Mouse (Mus musculus): Measurements from ENCODE around the gene Krt1. TPM values are rescaled to one million over a fixed set of nuclear protein-coding genes. Genes with fewer than 3 reads are reported as not detected.

Krt1 gene
- polyA plus RNA-seq, 1 experiment, result not detected

GRCm38 (mm10) chr15:101860421-101861130, 10.0 kb upstream of the Krt1 start:
- no peak overlapping the region for H3K27ac ChIP-seq (ENCODE audit: control insufficient read depth, insufficient read depth, low read depth, low read length, poor library complexity)
- H3K4me3 ChIP-seq (replicated peaks; ENCODE audit: control insufficient read depth, low read depth, low read length), result no peak overlapping the region
- WGBS, result 54% methylated on average over 13 of the region's 13 CpGs
- no peaks in the 10 kb centered on the region for H3K4me1 ChIP-seq (ENCODE audit: control insufficient read depth, insufficient read depth, low read length)
- TF ChIP-seq CTCF (IDR thresholded peaks at IDR 0.05; ENCODE audit: control insufficient read depth, insufficient read depth, low read length), result no peak
- TF ChIP-seq POLR2A (IDR thresholded peaks at IDR 0.05; ENCODE audit: borderline replicate concordance, control insufficient read depth, low read depth, low read length), result no peak

GRCm38 (mm10) chr15:101859735-101860170, 9.2 kb upstream of the Krt1 start:
- WGBS, result 2% methylated on average over 33 of the region's 33 CpGs
- no peak overlapping the region for H3K4me3 ChIP-seq (replicated peaks; ENCODE audit: control insufficient read depth, low read depth, low read length)
- H3K4me1 ChIP-seq (ENCODE audit: control insufficient read depth, insufficient read depth, low read length), result no peaks in the 10 kb centered on the region
- H3K27ac ChIP-seq (ENCODE audit: control insufficient read depth, insufficient read depth, low read depth, low read length, poor library complexity), result no peak overlapping the region
- TF ChIP-seq CTCF (IDR thresholded peaks at IDR 0.05; ENCODE audit: control insufficient read depth, insufficient read depth, low read length), result no peak
- TF ChIP-seq POLR2A (IDR thresholded peaks at IDR 0.05; ENCODE audit: borderline replicate concordance, control insufficient read depth, low read depth, low read length), result no peak

GRCm38 (mm10) chr15:101858673-101859425, 8.3 kb upstream of the Krt1 start:
- Histone ChIP-seq H3K4me1 (ENCODE audit: control insufficient read depth, insufficient read depth, low read length) (no peaks in the 10 kb centered on the region), H3K4me3 (replicated peaks; ENCODE audit: control insufficient read depth, low read depth, low read length) (no peak overlapping the region), H3K27ac (ENCODE audit: control insufficient read depth, insufficient read depth, low read depth, low read length, poor library complexity) (no peak overlapping the region)
- WGBS, result 29% methylated on average over 11 of the region's 11 CpGs
- TF ChIP-seq POLR2A (IDR thresholded peaks at IDR 0.05; ENCODE audit: borderline replicate concordance, control insufficient read depth, low read depth, low read length) (no peak), CTCF (IDR thresholded peaks at IDR 0.05; ENCODE audit: control insufficient read depth, insufficient read depth, low read length) (no peak)

GRCm38 (mm10) chr15:101856696-101857095, 6.1 kb upstream of the Krt1 start:
- Histone ChIP-seq H3K4me1 (ENCODE audit: control insufficient read depth, insufficient read depth, low read length) (no peaks in the 10 kb centered on the region), H3K27ac (ENCODE audit: control insufficient read depth, insufficient read depth, low read depth, low read length, poor library complexity) (no peak overlapping the region), H3K4me3 (replicated peaks; ENCODE audit: control insufficient read depth, low read depth, low read length) (no peak overlapping the region)
- WGBS, result 71% methylated on average over 5 of the region's 5 CpGs
- no peak for TF ChIP-seq CTCF (IDR thresholded peaks at IDR 0.05; ENCODE audit: control insufficient read depth, insufficient read depth, low read length)
- no peak for TF ChIP-seq POLR2A (IDR thresholded peaks at IDR 0.05; ENCODE audit: borderline replicate concordance, control insufficient read depth, low read depth, low read length)

GRCm38 (mm10) chr15:101855732-101856131, 5.1 kb upstream of the Krt1 start:
- no peak overlapping the region for H3K4me3 ChIP-seq (replicated peaks; ENCODE audit: control insufficient read depth, low read depth, low read length)
- no peak for TF ChIP-seq CTCF (IDR thresholded peaks at IDR 0.05; ENCODE audit: control insufficient read depth, insufficient read depth, low read length)
- no peak for TF ChIP-seq POLR2A (IDR thresholded peaks at IDR 0.05; ENCODE audit: borderline replicate concordance, control insufficient read depth, low read depth, low read length)
- no peaks in the 10 kb centered on the region for H3K4me1 ChIP-seq (ENCODE audit: control insufficient read depth, insufficient read depth, low read length)
- WGBS, result 57% methylated on average over 3 of the region's 3 CpGs
- no peak overlapping the region for H3K27ac ChIP-seq (ENCODE audit: control insufficient read depth, insufficient read depth, low read depth, low read length, poor library complexity)

GRCm38 (mm10) chr15:101854294-101854693, 3.7 kb upstream of the Krt1 start:
- WGBS, result 30% methylated on average over 5 of the region's 5 CpGs
- Histone ChIP-seq H3K27ac (ENCODE audit: control insufficient read depth, insufficient read depth, low read depth, low read length, poor library complexity) (no peak overlapping the region), H3K4me3 (replicated peaks; ENCODE audit: control insufficient read depth, low read depth, low read length) (no peak overlapping the region), H3K4me1 (ENCODE audit: control insufficient read depth, insufficient read depth, low read length) (no peaks in the 10 kb centered on the region)
- no peak for TF ChIP-seq POLR2A (IDR thresholded peaks at IDR 0.05; ENCODE audit: borderline replicate concordance, control insufficient read depth, low read depth, low read length)
- no peak for TF ChIP-seq CTCF (IDR thresholded peaks at IDR 0.05; ENCODE audit: control insufficient read depth, insufficient read depth, low read length)

- 29% methylated on average over 5 of the region's 5 CpGs for WGBS
- H3K4me1 ChIP-seq (ENCODE audit: control insufficient read depth, insufficient read depth, low read length), result no peaks in the 10 kb centered on the region
These were observed 2.0 kb upstream of the Krt1 start for GRCm38 (mm10) chr15:101852571-101852970.

GRCm38 (mm10) chr15:101845971-101846403, 4.6 kb downstream of the Krt1 start:
- H3K4me1 ChIP-seq (ENCODE audit: control insufficient read depth, insufficient read depth, low read length), result no peaks in the 10 kb centered on the region
- 3% methylated on average over 37 of the region's 37 CpGs for WGBS
- TF ChIP-seq CTCF (IDR thresholded peaks at IDR 0.05; ENCODE audit: control insufficient read depth, insufficient read depth, low read length), result no peak
- no peak for TF ChIP-seq POLR2A (IDR thresholded peaks at IDR 0.05; ENCODE audit: borderline replicate concordance, control insufficient read depth, low read depth, low read length)
- H3K27ac ChIP-seq (ENCODE audit: control insufficient read depth, insufficient read depth, low read depth, low read length, poor library complexity), result no peak overlapping the region
- no peak overlapping the region for H3K4me3 ChIP-seq (replicated peaks; ENCODE audit: control insufficient read depth, low read depth, low read length)

More at GRCm38 (mm10) chr15:101852571-101852970, 2.0 kb upstream of the Krt1 start:
- H3K4me3 ChIP-seq (replicated peaks; ENCODE audit: control insufficient read depth, low read depth, low read length), result no peak overlapping the region
- no peak overlapping the region for H3K27ac ChIP-seq (ENCODE audit: control insufficient read depth, insufficient read depth, low read depth, low read length, poor library complexity)
- TF ChIP-seq CTCF (IDR thresholded peaks at IDR 0.05; ENCODE audit: control insufficient read depth, insufficient read depth, low read length) (no peak), POLR2A (IDR thresholded peaks at IDR 0.05; ENCODE audit: borderline replicate concordance, control insufficient read depth, low read depth, low read length) (no peak)
